In genomic region chr7:111588291-111588781, GRCm38 (mm10) we compare ENCODE assay signal across 12 mouse cellular contexts.
A peak's percentile ranks its signal among the peaks of the same experiment; 100 is the strongest.
DNase-seq lines count a peak whose midpoint lies in the region; ATAC-seq and TF ChIP-seq lines count a peak whose summit lies in the region.
"Had no signal": no experiment of that assay in that cellular context is flagged by ENCODE, and none has a peak within 500 bp of the region (broad histone marks: within the 10 kb centered on the region; RNA-seq: fewer than 3 reads in every experiment).

No protein-coding gene starts in this region.

- no peak for TF ChIP-seq POLR2A in brain, embryonic 14.5 days (IDR thresholded peaks at IDR 0.05; ENCODE audit: borderline replicate concordance, extremely low read depth, insufficient read depth, insufficient read length, poor library complexity, severe bottlenecking)

- no peaks in the 10 kb centered on the region for H3K36me3 ChIP-seq in hindbrain, embryonic 13.5 days
- H3K36me3 ChIP-seq in hindbrain, embryonic 12.5 days, result no peaks in the 10 kb centered on the region
- H3K36me3 ChIP-seq: forebrain, embryonic 10.5 days; intestine, embryonic 15.5 days; limb, embryonic 13.5 days had no signal

- no peak overlapping the region for H3K4me3 ChIP-seq in hindbrain, embryonic 13.5 days
- no peak overlapping the region for H3K4me3 ChIP-seq in hindbrain, embryonic 12.5 days
- H3K4me3 ChIP-seq: forebrain, embryonic 10.5 days; intestine, embryonic 15.5 days; limb, embryonic 13.5 days had no signal

- TF ChIP-seq CTCF in brain, embryonic 14.5 days (IDR thresholded peaks at IDR 0.05; ENCODE audit: borderline replicate concordance, extremely low read depth, insufficient read depth, insufficient read length), result no peak

- 0 out of 2 replicates have a peak, but pooled peaks cover 3% of the 10 kb centered on the region for H3K4me1 ChIP-seq in hindbrain, embryonic 13.5 days (replicated peaks)
- no peaks in the 10 kb centered on the region; the same call in 1 of the 2 replicates for H3K4me1 ChIP-seq in hindbrain, embryonic 12.5 days
- H3K4me1 ChIP-seq: intestine, embryonic 15.5 days had no signal

- peak; percentile 50 for DNase-seq in brain, embryonic 14.5 days (ENCODE audit: low read depth)
- peak; percentile 77 to 88 for DNase-seq in cerebellum, postnatal 14 days
- DNase-seq in heart, postnatal 4 days, result peak; percentile 58
- no peak for DNase-seq in layer of hippocampus, adult 18-20 months (ENCODE audit: low spot score in 2 of 2)
- no peak for DNase-seq in adrenal gland, postnatal 4 days (ENCODE audit: low spot score in 2 of 2)

- no peaks in the 10 kb centered on the region for H3K27me3 ChIP-seq in hindbrain, embryonic 13.5 days
- no peaks in the 10 kb centered on the region for H3K27me3 ChIP-seq in hindbrain, embryonic 12.5 days
- H3K27me3 ChIP-seq: intestine, embryonic 15.5 days; limb, embryonic 13.5 days had no signal

- H3K27ac ChIP-seq in hindbrain, embryonic 13.5 days, result 0 out of 2 replicates have a peak overlapping the region, but pooled peaks have one; percentile 26
- no peak overlapping the region for H3K27ac ChIP-seq in hindbrain, embryonic 12.5 days
- H3K27ac ChIP-seq: forebrain, embryonic 10.5 days; intestine, embryonic 15.5 days; limb, embryonic 13.5 days had no signal

- 71% methylated on average over 4 of the region's 4 CpGs for WGBS in hindbrain, embryonic 13.5 days
- WGBS in hindbrain, embryonic 12.5 days, result 75% methylated on average over 4 of the region's 4 CpGs

- no peak for ATAC-seq in hindbrain, embryonic 13.5 days (ENCODE audit: low FRiP score)
- no peak for ATAC-seq in hindbrain, embryonic 12.5 days (ENCODE audit: low FRiP score)
- no peak for ATAC-seq in erythroid progenitor cell, adult 5-6 weeks (replicated peaks; ENCODE audit: low FRiP score, poor library complexity, severe bottlenecking)
- ATAC-seq: intestine, embryonic 15.5 days had no signal

- no peak overlapping the region for H3K9ac ChIP-seq in hindbrain, embryonic 13.5 days
- no peak overlapping the region for H3K9ac ChIP-seq in hindbrain, embryonic 12.5 days
- H3K9ac ChIP-seq: intestine, embryonic 15.5 days; limb, embryonic 13.5 days had no signal

- H3K9me3 ChIP-seq in hindbrain, embryonic 13.5 days, result no peaks in the 10 kb centered on the region
- H3K9me3 ChIP-seq in hindbrain, embryonic 12.5 days (replicated peaks), result no peaks in the 10 kb centered on the region
- H3K9me3 ChIP-seq: forebrain, embryonic 10.5 days; intestine, embryonic 15.5 days; limb, embryonic 13.5 days had no signal

- no peak overlapping the region for H3K4me2 ChIP-seq in hindbrain, embryonic 13.5 days
- no peak overlapping the region for H3K4me2 ChIP-seq in hindbrain, embryonic 12.5 days (replicated peaks)
- H3K4me2 ChIP-seq: intestine, embryonic 15.5 days; limb, embryonic 13.5 days; midbrain, embryonic 11.5 days had no signal

Comparison
In these comparisons a context has a peak if more than half of its experiments do, and no peak if none do; other contexts are left out.
1. DNase-seq: peak in brain, embryonic 14.5 days (single experiment), cerebellum, postnatal 14 days (2 of 2) and heart, postnatal 4 days (single experiment); none in layer of hippocampus, adult 18-20 months (0 of 2) and adrenal gland, postnatal 4 days (0 of 2).